Mouse (Mus musculus) erythroblast, embryonic 14.5 days (primary cell): Measurements from ENCODE around the gene Fbn1.

Source experiments
- GATA1 ChIP-seq: IDR thresholded peaks from 2 replicates; pipeline ENCODE4 v1.6.1; 2012; ENCODE audit warnings: low read length, inconsistent platforms, mixed read lengths
- TAL1 ChIP-seq: IDR thresholded peaks from 3 replicates; pipeline ENCODE4 v1.6.1; 2012; ENCODE audit warnings: low read length, inconsistent platforms, mixed read lengths

GRCm38 (mm10) chr2:125507893-125508292 is at the start of gene Fbn1:
- TF ChIP-seq TAL1 (no peak), GATA1 (no peak)
